Mouse (Mus musculus) heart, adult 2 months (tissue): ENCODE measurements around the gene Cyp2b10.

ENCODE experiments used
- EP300 ChIP-seq: fragments of 200-500 bp; IDR thresholded peaks from 2 replicates; pipeline ENCODE4 v1.6.1; 2011; ENCODE audit warnings: low read depth, low read length, control low read depth; ENCODE audit not compliant: insufficient read depth
- POLR2A ChIP-seq: fragments of 200-500 bp; IDR thresholded peaks from 2 replicates; pipeline ENCODE4 v1.6.1; 2011; ENCODE audit warnings: mild to moderate bottlenecking, low read depth, low read length, control low read depth; ENCODE audit not compliant: insufficient read depth

DNA sequence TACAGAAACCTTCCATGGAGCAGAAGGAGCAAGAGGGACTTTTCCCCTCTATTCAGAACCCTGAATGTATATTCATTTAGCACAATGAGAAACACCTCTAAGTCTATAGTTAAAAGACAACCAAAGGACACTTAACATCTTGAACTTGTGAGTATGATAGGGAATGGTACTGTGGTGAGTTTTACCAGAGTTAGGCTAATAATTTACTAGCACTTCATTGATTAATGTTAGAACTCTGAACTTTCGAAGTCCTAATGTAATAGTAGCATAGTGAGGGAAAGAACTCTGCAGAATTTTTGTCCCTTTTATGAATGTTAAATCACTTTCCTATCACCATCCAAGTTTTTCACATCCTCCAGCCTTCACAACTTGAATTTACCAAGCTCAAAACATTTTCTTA is 22.0 kb downstream of the Cyp2b10 start:
- TF ChIP-seq POLR2A (no peak), EP300 (no peak)
